Mouse (Mus musculus) CD4-positive, CD25-positive, alpha-beta regulatory T cell, adult 2 months (primary cell): ENCODE results near the gene Lrrc49.

Source experiments
- DNase-seq: peaks from one replicate; pipeline ENCODE4 v3.0.0-alpha.2; 2012; ENCODE audit warnings: low read depth, low spot score

Gene Lrrc49

GRCm38 (mm10) chr9:60674780-60675179 lies 13.2 kb downstream of the Lrrc49 start:
- no peak for DNase-seq

- DNase-seq, result no peak
Observed at GRCm38 (mm10) chr9:60672568-60672967, 15.4 kb downstream of the Lrrc49 start.

- DNase-seq, result no peak
Observed at GRCm38 (mm10) chr9:60668886-60669285, 19.1 kb downstream of the Lrrc49 start.

- DNase-seq, result no peak
Observed at GRCm38 (mm10) chr9:60665535-60665934, 22.4 kb downstream of the Lrrc49 start.

GRCm38 (mm10) chr9:60664866-60665265 lies 23.1 kb downstream of the Lrrc49 start:
- DNase-seq, result no peak

- DNase-seq, result no peak
Observed at GRCm38 (mm10) chr9:60664385-60664784, 23.6 kb downstream of the Lrrc49 start.

- no peak for DNase-seq
Observed at GRCm38 (mm10) chr9:60662936-60663335, 25.0 kb downstream of the Lrrc49 start.

GRCm38 (mm10) chr9:60653582-60653981 lies 34.4 kb downstream of the Lrrc49 start:
- no peak for DNase-seq

GRCm38 (mm10) chr9:60653137-60653536 lies 34.8 kb downstream of the Lrrc49 start:
- DNase-seq, result no peak

GRCm38 (mm10) chr9:60650277-60650676 lies 37.7 kb downstream of the Lrrc49 start:
- DNase-seq, result no peak

GRCm38 (mm10) chr9:60648981-60649975 lies 38.7 kb downstream of the Lrrc49 start:
- no peak for DNase-seq

GRCm38 (mm10) chr9:60633601-60634000 lies 54.4 kb downstream of the Lrrc49 start:
- DNase-seq, result no peak

GRCm38 (mm10) chr9:60626311-60626791 lies 61.6 kb downstream of the Lrrc49 start:
- no peak for DNase-seq

GRCm38 (mm10) chr9:60625895-60626294 lies 62.1 kb downstream of the Lrrc49 start:
- no peak for DNase-seq

- DNase-seq, result no peak
Observed at GRCm38 (mm10) chr9:60616946-60617345, 71.0 kb downstream of the Lrrc49 start.

- DNase-seq, result no peak
Observed at GRCm38 (mm10) chr9:60616359-60616758, 71.6 kb downstream of the Lrrc49 start.

GRCm38 (mm10) chr9:60612260-60612659 lies 75.7 kb downstream of the Lrrc49 start:
- DNase-seq, result no peak

GRCm38 (mm10) chr9:60610194-60610593 lies 77.8 kb downstream of the Lrrc49 start:
- no peak for DNase-seq

- DNase-seq, result no peak
Observed at GRCm38 (mm10) chr9:60608857-60609256, 79.1 kb downstream of the Lrrc49 start.

- DNase-seq, result no peak
Observed at GRCm38 (mm10) chr9:60608086-60608485, 79.9 kb downstream of the Lrrc49 start.

GRCm38 (mm10) chr9:60604971-60605370 lies 83.0 kb downstream of the Lrrc49 start:
- DNase-seq, result no peak

GRCm38 (mm10) chr9:60601936-60602335 lies 86.0 kb downstream of the Lrrc49 start:
- no peak for DNase-seq

GRCm38 (mm10) chr9:60600273-60600672 lies 87.7 kb downstream of the Lrrc49 start:
- DNase-seq, result no peak
